Mouse (Mus musculus) lung, adult 2 months (tissue): ENCODE results near the gene Ugt2b37. TPM values are rescaled to one million over a fixed set of nuclear protein-coding genes. Genes with fewer than 3 reads are reported as not detected.
"Not testable (repeated sequence)": the region's sequence is repeated elsewhere in the genome, so short reads cannot be mapped to it uniquely, and the experiment has no call there.

Source experiments
- DNase-seq: peaks from one replicate; pipeline ENCODE4 v3.0.0; 2022
- H3K4me1 ChIP-seq: fragments of 200-500 bp; 2 replicates; pipeline ENCODE4 v1.6.1; 2011; ENCODE audit warnings: low read length; ENCODE audit not compliant: control insufficient read depth, insufficient read depth
- H3K4me3 ChIP-seq: fragments of 200-500 bp; replicated peaks from 2 replicates; pipeline ENCODE3; 2011; ENCODE audit warnings: low read depth, mild to moderate bottlenecking, control low read depth, low read length; ENCODE audit errors: extremely low read depth
- CTCF ChIP-seq: fragments of 200-500 bp; IDR thresholded peaks from 2 replicates; pipeline ENCODE4 v1.5.1; 2011; ENCODE audit warnings: mild to moderate bottlenecking, low read length, control low read depth; ENCODE audit not compliant: insufficient read depth
- POLR2A ChIP-seq: fragments of 200-500 bp; IDR thresholded peaks from 2 replicates; pipeline ENCODE4 v1.6.1; 2011; ENCODE audit warnings: low read depth, mild to moderate bottlenecking, control low read depth, low read length, borderline replicate concordance; ENCODE audit errors: extremely low read depth
- WGBS: fragments of 180-500 bp; shearing (Covaris S2); methylation state at CpG from one replicate; pipeline ENCODE4 v1.1.7; 2018; 5-methylcytosine and 5-hydroxymethylcytosine counted together
- polyA plus RNA-seq: library from polyadenylated mRNA; depleted of rRNA; stranded (reverse); fragments of >200 nt; gene quantifications from 2 replicates; pipeline ENCODE4 v1.2.3, GENCODE M21; 2012; rRNA removed

Gene Ugt2b37
- not detected in 2 replicates for polyA plus RNA-seq

DNA sequence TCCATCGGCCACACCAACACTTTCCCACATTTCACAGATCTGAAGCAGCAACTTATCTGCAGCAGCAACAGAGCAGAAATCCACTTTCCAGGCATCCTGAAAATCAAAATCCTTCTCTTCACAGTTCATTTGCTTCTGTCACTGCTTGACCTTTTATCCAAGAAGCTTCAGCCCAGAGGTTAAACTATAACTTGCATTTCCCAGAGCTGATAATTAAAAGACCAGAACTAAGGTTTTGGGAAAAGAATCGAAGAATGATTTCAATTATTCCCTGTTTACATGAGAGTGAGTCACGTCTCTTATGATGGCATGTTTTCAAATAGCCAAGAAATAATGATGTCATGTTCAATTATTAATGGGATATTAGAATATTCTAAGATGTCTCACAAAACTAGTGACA is at the start of gene Ugt2b37:
Gene Ugt2b37 (minus strand): TSS at position 129 of the 400 bp plus-strand sequence.
- not testable (repeated sequence) for DNase-seq, H3K4me1 ChIP-seq, H3K4me3 ChIP-seq
- 57% methylated on average over 3 of the region's 3 CpGs for WGBS

DNA sequence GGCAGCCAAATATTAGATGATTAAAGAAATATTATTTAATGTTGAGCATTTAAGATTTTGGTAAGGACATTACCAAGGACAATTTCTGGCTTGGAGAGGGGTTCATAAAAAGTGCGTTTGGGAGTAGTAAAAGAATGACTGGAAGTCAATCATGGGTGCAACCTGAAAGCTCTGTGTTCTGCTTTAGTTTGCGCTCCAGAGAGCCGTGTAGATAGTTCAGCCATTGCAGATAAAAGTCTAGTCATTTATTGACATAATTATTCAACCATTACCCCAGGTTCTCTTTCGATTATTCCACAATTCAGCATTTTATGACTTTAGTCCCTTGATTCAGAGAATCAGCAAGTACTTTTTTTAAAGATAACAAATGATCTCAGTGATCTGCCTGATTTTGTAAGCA is 31.6 kb upstream of the Ugt2b37 start:
- 76% methylated on average over 4 of the region's 4 CpGs for WGBS
- not testable (repeated sequence) for H3K4me1 ChIP-seq, DNase-seq, H3K4me3 ChIP-seq

- H3K4me1 ChIP-seq, H3K4me3 ChIP-seq, DNase-seq: not testable (repeated sequence)
- 72% methylated on average over 4 of the region's 4 CpGs for WGBS
Observed at GRCm38 (mm10) chr5:87275986-87276385, 21.4 kb upstream of the Ugt2b37 start.

DNA sequence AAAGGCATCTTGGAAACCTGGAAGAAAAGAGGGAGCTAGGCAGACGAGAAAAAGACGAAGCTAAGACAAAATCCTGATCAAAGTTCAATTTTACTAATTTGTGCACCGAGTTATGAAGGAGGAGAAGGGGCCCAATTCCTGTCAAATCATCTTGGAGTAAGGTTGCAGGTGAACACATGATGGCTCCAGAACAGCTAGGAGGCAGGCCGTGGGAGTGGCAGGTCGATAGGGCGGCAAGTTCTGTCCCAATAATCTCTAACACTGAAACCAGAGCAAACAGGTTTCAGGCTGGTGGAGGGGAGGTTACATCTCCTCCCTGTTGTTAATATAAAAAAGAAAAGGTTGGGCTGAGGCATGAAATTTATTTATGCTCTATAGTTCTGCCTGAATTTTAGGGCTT is 21.0 kb upstream of the Ugt2b37 start:
- 80% methylated on average over 6 of the region's 6 CpGs for WGBS
- no peak overlapping the region for H3K4me3 ChIP-seq
- DNase-seq, result no peak
- no peaks in the 10 kb centered on the region for H3K4me1 ChIP-seq
- TF ChIP-seq POLR2A (no peak), CTCF (no peak)

- Histone ChIP-seq H3K4me1 (no peaks in the 10 kb centered on the region), H3K4me3 (no peak overlapping the region)
- 74% methylated on average over 3 of the region's 3 CpGs for WGBS
- TF ChIP-seq POLR2A (no peak), CTCF (no peak)
- DNase-seq, result no peak
Observed at GRCm38 (mm10) chr5:87255831-87256230, 1.2 kb upstream of the Ugt2b37 start.

- not testable (repeated sequence) for H3K4me1 ChIP-seq, H3K4me3 ChIP-seq, DNase-seq
Observed at GRCm38 (mm10) chr5:87242140-87242539, 12.5 kb downstream of the Ugt2b37 start.

DNA sequence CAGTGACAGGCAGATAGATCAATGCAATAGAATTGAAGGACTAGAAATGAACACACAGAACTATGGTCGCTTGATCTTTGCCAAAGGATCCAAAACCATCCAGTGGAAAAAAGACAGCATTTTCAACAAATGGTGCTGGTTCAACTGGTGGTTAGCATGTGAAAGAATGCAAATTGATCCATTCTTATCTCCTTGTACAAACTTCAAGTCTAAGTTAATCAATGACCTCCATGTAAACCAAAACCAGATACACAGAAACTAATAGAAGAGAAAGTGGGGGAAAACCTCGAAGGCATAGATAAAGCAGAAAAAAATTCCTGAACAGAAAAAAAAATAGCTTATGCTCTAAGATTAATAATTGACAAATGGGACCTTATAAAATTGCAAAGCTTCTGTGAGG is 58.2 kb downstream of the Ugt2b37 start:
- 31% methylated on average over 2 of the region's 2 CpGs for WGBS
- not testable (repeated sequence) for DNase-seq

More for the DNA sequence above, 58.2 kb downstream of the Ugt2b37 start:
- not testable (repeated sequence) for H3K4me1 ChIP-seq, H3K4me3 ChIP-seq

Other genes with a start within 250 kb of the Ugt2b37 start
- 0.07 TPM in 1 of 2 replicates, not detected in the other for gene Ugt2b36, start 162.2 kb downstream of the Ugt2b37 start, polyA plus RNA-seq
- gene Ugt2b5, start 114.5 kb downstream of the Ugt2b37 start, polyA plus RNA-seq, result 0.07 TPM in 1 of 2 replicates, not detected in the other
- gene Ugt2a3, start 82.4 kb upstream of the Ugt2b37 start, polyA plus RNA-seq, result not detected in 2 replicates
- not detected in 2 replicates for gene Ugt2b38, start 169.4 kb upstream of the Ugt2b37 start, polyA plus RNA-seq
- not detected in 2 replicates for gene Ugt2a2, start 227.5 kb upstream of the Ugt2b37 start, polyA plus RNA-seq
- gene Gm43638, start 232.0 kb upstream of the Ugt2b37 start, polyA plus RNA-seq, result not detected in 2 replicates
- gene Ugt2a1, start 236.1 kb upstream of the Ugt2b37 start, polyA plus RNA-seq, result not detected in 2 replicates